Mouse (Mus musculus): ENCODE measurements around the gene Gipc3.

Gipc3 gene

DNA sequence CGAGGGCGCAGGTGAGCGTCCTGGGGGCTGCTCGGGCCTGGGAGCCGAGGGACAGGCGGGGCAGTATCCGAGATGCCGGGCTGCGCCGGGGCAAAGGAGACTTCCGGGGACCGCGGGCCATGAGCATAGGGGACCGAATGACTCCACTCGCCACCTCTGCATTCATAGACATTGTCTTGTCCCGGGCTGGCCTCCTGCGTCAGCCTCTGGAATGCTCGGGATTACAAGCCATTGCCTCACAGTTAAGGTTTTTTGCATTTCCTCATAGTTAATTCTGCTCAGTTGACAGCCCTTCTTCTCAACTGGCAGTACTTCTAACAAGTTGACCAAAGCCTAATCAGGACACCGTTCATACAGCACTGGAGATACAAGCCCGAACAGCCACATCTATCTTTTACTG lies 21.6 kb downstream of the Gipc3 start:
- DNase-seq (ENCODE audit: low read depth, low spot score): no peak

DNA sequence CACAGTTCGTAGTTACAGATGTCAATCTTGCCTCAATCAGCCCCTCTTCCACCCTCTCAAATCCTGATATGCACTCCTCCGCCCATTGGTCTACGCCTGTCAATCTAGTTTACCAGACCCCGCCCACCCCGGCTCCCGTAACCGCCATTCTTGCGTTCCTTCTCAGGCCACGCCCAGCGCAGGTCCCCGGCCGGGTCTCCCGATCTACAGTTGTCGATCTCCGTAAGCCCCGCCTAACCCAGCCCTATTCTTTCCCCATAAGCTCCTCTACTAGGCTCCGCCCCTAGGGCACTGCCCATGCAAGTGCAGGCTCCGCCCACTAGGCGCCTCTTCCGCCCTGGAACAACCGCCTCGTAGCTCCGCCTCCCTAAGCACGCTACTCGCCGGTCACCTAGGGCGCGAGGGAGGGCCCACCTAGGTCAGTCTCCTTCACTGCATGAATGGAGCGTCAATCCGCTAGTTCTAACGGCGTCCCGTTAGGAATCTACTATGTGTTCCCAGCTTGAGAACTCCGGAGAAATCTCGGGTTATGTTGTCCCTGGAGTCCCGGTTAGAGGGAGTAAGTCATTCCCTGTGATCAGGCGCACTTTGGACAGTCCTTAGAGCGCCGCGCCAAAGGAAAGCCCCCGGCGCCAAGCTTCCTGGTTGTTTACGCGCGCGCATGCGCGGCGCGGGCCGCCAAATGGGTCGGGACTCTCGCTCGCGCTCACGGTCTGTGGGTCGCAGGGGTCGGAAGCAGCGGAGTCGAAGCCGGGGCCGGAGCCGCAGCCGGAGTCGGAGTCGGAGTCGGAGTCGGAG lies 22.3 kb downstream of the Gipc3 start, which contains the start of gene Cactin:
Gene Cactin (plus strand): TSS at position 554 of the 798 bp plus-strand sequence.
- peak; percentile 100 for DNase-seq (ENCODE audit: low read depth, low spot score)

DNA sequence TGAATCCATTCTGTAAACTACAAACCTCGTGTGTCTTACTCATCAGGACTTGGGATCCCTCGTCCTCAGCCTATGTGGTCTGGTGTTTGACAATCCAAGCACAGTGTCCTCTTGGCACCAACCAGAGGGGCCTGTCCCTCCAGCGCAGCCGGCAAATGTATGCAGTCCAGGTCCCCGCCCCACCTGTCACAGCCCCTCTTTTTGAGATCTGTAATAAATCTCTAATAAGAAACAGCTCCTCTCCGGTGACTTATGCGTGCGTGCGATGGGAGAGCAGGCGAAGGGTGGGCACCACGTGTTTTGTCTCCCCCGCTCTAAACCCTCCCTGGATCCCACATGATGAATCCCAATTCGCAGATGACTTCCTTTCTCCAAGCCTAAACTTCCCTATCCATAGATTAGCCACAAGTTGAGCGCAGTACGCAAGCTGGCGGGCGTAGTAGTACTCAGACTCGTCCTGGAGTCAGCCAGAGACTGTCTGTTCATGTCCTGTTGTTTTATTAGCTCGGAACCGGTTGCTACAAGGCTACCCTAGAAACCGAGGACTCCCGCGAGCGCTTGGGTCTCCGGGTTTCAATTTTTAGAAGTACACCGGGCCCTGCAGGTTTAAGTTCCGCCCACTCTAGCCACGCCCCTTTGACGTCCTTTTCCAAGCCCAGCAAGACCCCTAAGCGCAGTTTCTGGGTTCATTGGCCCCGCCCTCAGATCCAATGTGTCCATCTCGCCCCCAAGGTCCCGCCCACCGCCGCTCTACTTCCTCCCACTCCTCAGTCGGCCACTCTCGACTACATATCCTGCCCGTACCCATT lies 23.1 kb downstream of the Gipc3 start:
- no peak for DNase-seq (ENCODE audit: low read depth, low spot score)

DNA sequence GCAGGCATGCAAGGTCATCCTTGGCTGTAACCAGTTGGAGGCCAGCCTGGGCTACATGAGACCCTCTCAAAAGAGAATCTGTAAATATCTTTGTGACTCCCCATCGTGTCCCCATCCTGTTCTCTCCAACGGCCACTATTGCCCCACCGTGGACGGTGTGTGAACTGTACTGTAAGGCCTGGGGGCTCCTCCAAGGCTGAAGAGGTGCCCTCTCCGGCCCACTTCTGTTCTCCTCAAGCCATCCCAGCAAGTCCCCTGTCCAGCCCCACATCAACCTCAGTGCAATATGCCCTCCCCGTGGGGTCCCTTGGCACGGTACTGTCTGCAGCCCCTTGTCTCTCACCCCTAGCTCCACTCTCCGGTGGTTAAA lies 23.8 kb downstream of the Gipc3 start:
- DNase-seq (ENCODE audit: low read depth, low spot score): no peak

DNA sequence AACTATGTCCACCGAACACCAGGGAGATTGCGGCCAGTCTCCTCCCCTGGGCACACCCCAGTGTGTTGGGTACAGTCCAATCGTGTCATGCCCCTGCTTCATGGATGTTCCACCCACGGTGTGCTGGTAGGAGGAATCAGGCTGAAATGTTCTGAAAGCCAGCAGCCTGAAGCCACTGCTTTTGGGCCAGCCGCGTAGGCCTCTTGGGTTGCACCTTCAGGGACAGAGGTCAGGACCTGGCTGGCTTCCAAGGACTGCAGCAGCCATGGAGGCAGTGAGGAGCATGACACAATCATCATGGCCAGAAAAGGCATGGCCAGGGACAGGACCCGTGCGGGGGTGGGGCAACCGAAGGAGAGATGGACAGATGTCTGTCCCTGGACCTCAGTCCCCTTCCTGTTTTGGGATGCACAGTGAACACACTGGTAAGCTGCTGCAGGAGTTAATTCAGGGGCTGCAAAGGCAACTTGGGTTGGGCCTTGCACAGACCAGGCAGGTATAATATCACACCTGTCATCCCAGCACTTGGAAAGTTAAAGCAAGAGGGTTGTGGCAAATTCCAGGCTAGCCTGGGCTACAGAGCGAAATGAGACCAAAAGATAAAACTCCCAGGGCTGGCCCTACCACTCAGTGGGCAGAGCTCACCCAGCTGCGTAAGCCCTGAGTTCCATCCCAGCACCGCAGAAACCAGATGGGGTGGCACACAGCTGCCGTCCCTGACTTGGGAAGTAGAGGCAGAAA lies 24.3 kb downstream of the Gipc3 start:
- no peak for DNase-seq (ENCODE audit: low read depth, low spot score)

DNA sequence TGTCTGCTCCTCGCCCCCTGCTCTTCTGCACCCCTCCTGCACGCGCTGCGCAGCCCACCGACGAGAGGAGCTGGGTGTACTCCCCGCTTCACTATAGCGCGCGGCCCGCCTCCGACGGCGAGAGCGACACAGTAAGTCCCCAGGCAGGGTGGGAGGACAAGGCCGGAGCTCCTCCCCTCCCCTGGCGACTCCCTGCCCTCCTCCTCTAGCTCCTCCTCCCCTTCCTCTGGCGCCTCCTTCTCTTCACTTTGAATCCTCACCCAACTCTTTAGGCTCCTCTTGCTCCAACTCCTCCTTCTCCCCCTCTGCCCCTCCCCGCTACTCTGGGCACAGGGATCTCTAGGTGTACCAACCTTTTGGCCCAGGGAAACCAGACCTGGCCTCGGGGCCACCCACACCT lies 25.8 kb downstream of the Gipc3 start:
- no peak for DNase-seq (ENCODE audit: low read depth, low spot score)

DNA sequence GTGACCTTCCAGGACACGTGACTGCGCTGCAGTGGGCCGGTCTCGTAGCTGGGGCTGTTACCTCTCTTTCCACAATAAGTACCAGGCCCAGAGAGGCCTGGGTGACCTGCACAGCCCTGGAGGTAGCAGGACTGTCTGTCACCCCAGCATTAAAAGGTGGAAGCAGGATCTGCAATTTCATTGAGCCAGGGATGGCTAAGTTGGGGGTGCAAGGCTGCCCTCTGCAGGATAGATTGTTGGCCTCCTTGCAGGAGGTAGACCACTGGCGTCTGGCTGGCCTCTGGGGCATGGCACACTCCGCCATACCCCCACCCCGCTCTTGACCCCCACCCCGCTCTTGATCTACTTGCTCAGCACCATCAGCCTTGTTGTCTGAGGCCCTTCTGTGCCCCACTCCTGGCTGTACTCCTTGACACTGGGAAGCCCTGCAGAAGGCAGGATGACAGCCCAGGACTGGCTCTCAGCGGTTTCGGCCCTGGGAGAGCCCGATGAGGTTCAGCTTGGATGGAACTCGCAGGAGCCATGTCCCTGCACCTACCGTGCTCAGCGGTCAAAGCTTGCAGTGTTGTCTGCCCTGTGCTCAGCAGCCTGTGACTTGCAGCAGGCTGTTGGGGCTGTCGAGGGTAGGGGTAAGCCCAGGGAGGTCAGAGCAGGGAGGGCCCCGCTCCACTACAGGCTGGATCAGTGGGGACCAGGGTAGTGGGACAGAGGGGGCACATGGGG lies 26.6 kb downstream of the Gipc3 start:
- DNase-seq (ENCODE audit: low read depth, low spot score): no peak

DNA sequence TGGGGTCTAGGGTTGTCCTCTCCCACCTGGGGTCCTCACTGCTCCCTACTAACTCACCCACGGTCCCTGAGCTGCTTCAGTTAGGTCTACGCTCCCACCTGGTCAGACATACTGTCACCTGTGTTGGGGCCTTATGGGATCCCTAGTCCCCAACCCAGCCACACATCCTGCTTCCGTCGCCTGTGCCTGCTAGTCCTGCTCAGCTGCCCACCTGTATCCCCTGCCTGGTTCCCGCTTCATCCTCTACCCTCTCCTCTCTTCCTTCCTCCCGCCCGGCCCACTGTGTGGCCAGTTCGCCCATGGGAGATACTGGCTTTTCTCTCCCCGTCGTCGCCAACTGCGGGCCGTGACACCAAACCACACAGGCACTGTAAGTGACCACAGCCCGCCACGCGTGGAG lies 27.5 kb downstream of the Gipc3 start:
- no peak for DNase-seq (ENCODE audit: low read depth, low spot score)

DNA sequence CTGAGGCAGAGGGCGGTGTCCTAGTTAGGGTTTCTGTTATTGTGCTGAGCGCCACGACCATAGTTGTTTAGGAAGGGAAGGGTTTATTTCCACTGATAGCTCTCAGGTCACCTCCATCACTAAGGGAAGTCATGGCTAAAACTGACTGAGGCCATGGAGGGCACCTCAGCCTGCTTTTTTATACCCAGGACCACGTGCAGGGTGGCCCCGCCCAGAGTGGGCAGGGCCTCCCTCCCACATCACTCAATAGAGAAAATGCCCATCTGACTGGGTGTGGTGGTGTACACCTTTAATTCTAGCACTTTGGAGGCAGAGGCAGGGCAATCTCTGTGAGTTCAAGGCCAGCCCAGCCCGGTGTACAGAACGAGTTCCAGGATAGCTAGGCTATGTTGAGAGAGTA lies 28.9 kb downstream of the Gipc3 start:
- no peak for DNase-seq (ENCODE audit: low read depth, low spot score)

DNA sequence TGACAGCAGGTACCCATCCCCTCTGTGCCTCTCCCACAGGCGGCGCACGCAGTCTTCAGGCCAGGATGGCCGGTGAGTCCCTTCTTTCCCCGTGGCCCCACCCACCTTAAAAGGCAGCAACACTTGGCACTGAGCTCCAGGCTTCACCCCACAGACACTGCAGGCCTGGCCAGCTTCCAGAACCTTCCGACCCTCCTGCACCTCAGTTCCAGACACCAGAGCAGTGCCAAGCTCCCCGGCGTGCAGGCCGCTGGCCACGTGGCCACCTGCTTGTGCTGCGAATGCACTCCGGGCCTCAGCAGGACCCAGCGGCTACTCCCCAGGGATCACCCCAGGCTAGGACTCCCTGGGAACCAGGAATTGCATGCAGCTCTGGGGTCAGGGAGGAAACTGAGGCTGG lies 29.5 kb downstream of the Gipc3 start:
- DNase-seq (ENCODE audit: low read depth, low spot score): no peak

DNA sequence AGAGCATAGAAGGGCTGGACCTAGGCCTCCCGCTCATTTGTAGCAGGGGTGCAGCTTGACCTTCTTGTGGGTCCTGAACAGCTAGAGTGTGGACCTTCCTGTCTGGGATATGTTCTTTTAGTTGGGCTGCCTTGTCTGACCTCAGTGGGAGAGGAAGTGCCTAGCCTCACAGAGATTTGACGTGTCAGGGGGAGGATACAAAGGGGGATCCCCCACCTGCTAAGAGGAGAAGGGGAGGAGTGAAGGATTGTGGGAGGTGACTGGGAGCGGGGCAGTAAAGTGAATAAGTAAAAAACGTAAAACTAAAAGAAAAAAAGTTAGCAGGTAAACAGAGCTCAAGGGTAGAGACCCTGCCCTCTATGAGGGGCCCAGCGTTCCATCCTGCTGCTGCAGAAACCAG lies 33.5 kb downstream of the Gipc3 start:
- no peak for DNase-seq (ENCODE audit: low read depth, low spot score)

DNA sequence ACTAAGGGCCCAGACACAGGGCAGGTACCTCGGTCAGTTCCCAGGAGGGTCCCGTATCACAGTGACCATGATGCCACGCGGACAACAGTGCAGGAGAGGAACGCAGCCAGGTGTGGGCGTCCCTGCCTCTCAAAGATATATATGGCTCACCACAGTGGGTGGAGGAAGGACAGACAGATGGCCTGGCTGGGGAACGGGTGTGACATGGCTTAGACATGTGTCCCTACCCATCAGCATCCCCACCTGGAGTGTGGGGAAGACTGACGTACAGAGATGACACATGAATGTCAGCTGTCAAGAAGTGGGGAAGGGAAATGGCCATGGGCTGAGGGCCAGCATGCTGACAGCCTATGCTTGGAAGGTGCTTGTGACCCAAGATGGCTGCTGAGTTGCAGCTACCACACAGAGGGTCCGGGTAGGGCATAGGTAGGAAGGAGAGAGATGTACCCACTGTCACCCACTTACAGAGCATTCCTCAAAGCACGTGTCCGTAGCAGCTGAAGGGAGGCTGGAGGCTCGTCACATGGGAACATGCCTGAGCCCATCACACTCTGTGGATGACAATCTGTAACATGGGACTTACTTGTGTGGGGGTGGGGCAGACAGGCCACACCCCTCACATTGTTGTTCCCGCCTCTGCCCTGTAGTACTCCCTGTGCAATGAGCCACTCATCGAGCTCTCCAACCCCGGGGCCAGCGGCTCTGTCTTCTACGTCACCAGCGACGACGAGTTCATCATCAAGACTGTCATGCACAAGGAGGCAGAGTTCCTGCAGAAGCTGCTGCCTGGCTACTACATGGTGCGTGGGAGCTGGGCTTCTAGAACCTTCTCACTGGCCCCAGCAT lies 36.0 kb downstream of the Gipc3 start:
- DNase-seq (ENCODE audit: low read depth, low spot score): no peak

DNA sequence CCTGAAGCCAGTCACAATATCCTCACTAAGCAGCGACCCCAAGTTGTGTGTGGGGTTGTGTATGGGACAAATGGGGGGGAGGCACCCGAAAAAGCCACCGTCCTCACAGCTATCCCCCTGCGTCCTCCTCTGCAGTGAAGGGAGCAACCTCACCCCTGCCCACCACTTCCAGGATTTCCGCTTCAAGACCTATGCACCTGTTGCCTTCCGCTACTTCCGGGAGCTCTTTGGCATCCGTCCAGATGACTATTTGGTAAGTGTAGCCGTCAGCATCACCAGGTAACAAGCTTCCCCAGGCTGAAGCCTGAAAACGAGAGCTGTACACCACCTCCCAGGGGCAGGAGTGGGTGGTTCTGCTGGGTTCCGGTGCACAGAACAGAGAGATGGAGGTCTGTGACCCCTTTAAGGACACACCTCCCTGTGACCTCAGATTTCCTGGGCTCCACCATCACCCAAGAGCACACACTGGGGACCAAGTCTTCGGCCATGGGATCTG lies 36.8 kb downstream of the Gipc3 start:
- no peak for DNase-seq (ENCODE audit: low read depth, low spot score)

DNA sequence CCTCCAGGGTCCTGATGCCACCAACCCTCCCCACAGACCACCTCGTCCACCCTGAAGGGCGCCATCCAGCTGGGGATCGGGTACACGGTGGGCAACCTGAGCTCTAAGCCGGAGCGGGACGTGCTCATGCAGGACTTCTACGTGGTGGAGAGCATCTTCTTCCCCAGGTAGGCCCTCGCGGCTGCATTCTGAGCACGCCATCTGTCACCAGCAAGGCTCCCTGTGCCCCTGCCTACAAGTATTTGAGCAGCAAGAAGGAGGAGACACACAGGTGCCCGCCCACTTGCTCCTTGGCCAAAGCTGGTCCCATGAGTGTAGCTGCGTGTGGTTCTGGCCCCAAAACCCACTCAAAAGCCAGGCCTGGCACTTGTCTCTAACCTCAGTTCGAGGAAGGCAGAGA lies 37.4 kb downstream of the Gipc3 start:
- no peak for DNase-seq (ENCODE audit: low read depth, low spot score)

DNA sequence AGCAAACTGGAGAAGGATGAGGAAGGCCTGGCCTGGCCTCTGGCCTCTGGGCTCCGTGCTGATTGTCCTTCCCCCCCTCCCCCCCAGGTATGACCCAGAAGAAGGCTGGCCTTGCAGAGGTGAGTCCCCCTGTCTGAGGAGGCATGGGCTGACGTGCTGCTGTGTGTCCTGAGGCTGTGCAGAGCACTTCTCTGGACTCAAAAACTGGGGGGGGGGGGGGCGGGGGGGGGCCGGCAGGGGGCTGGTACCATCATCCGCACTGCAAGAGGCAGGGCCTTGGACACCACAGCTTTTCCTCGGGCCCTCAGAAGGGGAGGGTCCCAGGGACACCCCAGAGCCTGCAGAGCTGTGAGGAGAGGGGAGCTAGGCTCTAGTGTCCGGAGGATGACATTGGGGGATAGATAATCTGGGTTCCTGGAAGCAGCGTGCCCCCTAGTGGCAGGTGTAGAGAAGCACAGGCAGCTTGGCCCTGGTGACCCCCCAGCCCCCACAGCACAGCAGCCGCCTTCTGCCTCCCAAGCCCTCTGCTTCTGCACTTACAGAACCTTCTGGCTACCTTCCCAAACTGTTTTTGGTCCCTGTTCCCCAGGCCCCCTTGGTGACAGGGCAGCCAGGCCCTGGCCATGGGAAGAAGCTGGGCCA lies 38.3 kb downstream of the Gipc3 start:
- DNase-seq (ENCODE audit: low read depth, low spot score): no peak

DNA sequence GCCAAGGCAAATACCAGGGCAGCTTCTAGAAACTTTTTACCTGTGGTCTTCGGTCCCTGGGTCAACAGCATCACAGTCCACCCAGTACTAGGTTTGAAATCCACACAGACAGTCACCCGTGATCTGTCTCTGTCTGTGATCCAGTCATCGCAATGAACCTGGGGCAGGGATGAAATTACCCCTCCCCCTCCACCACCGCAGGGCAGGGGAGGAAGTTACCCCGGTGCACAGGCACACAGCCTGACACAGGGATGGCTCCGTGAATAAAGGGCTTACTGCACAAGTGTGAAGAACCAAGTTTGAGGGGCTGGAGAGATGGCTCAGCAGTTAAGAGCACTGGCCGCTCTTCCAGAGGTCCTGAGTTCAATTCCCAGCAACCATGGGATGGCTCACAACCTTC lies 39.3 kb downstream of the Gipc3 start:
- no peak for DNase-seq (ENCODE audit: low read depth, low spot score)

DNA sequence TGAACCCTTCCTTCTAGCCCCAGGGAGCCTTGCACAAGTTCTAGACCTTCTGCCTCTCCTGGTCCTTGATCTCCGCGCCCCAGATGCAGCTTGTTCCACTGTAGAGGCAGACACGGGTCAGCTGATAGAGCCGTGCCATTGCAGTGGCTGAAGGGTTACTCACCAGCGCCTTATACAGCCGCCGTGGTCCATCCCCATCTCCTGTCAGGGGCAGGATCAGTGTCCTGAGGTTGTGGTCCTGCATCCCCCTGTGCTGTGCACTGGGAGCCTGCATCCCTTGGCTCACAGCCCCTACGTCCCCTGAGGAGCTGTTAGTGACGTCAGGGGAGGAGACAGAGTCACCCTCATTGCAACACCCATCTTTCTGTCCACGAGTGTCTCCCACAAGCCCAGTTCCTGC lies 39.8 kb downstream of the Gipc3 start:
- no peak for DNase-seq (ENCODE audit: low read depth, low spot score)

DNA sequence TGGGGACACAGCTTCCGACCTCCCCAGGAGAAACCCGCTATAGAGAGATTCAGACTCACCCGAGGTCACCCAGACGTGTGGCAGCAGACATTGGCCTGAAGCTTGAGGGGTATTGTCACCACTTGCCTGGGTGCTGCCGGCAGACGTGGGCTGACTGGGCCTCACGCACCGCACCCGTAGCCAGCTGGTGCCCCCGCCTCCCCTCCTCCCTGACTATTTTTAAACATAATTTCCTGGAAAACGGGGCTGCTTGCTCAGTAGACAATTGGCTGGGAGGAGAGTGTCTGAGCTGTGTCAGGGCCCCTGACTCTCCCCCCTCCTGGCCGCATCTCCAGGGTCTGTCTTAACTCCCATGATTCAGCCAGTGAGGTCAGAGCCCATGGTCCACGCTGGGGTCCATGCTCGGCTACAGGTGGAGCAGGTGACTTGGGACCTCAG lies 40.3 kb downstream of the Gipc3 start:
- no peak for DNase-seq (ENCODE audit: low read depth, low spot score)

DNA sequence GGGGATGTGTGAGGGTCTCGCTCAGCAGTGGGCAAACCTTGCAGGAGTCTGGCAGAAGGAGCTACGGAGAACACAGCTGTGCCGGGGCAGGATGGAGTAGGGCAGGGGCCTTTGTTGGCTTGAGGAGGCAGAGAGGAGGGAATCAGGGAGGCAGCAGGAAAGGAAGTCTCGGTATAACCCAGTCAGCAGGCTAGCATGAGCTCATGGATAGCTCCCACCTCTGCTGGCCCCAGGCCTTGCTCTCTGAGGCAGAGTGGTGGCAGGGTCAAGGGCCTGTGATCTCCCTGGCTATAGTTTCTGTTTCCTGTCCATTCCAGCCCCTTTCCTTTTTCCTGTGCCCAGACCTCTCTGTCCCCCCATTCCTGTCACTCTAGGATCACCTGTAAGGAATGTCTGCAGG lies 40.8 kb downstream of the Gipc3 start:
- DNase-seq (ENCODE audit: low read depth, low spot score): no peak

DNA sequence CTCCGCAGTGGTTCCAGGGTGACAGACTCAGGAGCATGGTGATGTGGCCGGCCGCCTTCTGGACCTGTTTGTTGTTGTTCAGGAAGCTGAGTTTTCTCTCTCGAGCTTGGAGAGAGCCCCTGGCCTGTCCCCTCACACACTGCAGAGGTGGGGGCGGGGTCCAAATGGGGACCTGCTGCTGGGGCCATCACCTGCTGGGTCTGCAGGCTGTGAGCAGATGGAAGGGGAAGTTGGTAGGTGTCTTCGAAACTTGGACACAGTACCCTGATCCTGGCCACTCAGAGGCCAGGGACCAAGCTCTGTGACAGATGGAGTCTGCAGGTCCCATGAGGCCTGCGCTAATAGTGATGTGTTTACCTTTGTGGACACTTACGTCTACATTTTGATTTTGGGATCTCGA lies 41.7 kb downstream of the Gipc3 start:
- no peak for DNase-seq (ENCODE audit: low read depth, low spot score)
